Mouse (Mus musculus) liver, adult 2 months (tissue): Measurements from ENCODE around the gene Coro2b.

Experiments
- CTCF ChIP-seq: fragments of 200-500 bp; IDR thresholded peaks from 2 replicates; pipeline ENCODE4 v1.5.1; 2011; ENCODE audit warnings: low read depth, low read length, control low read depth
- POLR2A ChIP-seq: fragments of 200-500 bp; IDR thresholded peaks from 2 replicates; pipeline ENCODE4 v1.6.1; 2011; ENCODE audit warnings: low read length, control low read depth; ENCODE audit not compliant: insufficient read depth; ENCODE audit errors: extremely low read depth

- TF ChIP-seq CTCF (no peak), POLR2A (no peak)
Measured at GRCm38 (mm10) chr9:62466053-62466452, 70.8 kb downstream of the Coro2b start.
